Mouse (Mus musculus) heart, adult 18-20 months (tissue): Measurements from ENCODE around the gene Runx3. TPM values are rescaled to one million over a fixed set of nuclear protein-coding genes. Genes with fewer than 3 reads are reported as not detected.
A peak's percentile ranks its signal among the peaks of the same experiment; 100 is the strongest.
"Not testable (repeated sequence)": the region's sequence is repeated elsewhere in the genome, so short reads cannot be mapped to it uniquely, and the experiment has no call there.

Experiments used
- DNase-seq, 2 experiments: peaks; one replicate each; pipeline ENCODE4 v3.0.0; 2021 to 2022; ENCODE audit warnings: mixed read lengths in 1 of 2
- total RNA-seq, 2 experiments: library from RNA; stranded (reverse); gene quantifications; 2 replicates each; pipeline ENCODE4 v1.2.3; 2021

The Runx3 gene
- total RNA-seq, 2 experiments from 2014 or later: 1.8 to 1.9 TPM

DNA sequence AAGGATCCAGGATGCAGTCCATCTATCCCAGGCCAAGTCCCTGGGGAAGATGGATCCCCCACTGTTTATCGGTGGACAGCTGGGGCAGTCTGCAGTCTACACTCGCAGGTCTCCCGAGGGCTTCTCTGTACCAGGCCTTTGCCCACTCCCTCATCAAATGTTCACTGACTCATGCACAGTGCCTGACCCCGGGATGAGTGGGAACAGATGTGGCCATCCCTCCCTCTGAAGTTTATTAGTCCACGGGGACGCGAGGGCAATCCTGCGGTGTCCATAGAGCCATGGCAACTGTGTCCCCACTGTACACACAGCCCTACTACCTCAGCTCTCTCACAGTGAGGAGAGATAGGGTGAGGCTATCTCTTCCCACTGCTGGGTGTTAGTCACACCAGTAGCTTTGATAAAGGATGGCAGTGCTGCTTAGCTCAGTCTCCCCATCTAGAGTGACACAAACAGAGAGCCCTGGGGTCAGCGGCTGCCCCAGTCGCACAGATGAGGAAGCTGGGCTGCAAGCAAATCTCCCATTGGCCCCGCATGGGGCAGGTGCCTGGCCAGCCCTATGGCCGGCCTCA is 50.9 kb downstream of the Runx3 start:
- no peak for DNase-seq

DNA sequence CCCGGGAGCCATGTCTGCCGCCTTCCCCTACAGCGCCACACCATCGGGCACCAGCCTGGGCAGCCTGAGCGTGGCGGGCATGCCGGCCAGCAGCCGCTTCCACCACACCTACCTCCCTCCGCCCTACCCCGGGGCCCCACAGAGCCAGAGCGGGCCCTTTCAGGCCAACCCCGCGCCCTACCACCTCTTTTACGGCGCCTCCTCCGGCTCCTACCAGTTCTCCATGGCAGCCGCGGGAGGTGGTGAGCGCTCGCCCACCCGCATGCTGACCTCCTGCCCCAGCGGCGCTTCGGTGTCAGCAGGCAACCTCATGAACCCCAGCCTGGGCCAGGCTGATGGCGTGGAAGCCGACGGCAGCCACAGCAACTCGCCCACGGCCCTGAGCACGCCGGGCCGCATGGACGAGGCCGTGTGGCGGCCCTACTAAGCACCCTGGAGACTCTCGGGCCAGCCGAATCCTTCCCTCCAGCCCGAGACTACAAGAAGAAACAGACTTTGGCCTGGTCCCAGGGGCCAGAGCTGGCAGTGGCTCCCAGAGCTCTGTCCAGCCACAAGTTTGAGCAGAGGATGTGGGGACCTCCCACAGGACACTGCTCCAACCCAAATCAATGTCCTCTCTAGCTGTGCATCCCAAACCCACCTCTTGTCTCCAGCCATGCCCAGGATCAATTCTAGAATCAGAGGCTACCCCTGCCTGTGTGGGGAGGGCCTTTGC is 55.1 kb downstream of the Runx3 start:
- no peak for DNase-seq

DNA sequence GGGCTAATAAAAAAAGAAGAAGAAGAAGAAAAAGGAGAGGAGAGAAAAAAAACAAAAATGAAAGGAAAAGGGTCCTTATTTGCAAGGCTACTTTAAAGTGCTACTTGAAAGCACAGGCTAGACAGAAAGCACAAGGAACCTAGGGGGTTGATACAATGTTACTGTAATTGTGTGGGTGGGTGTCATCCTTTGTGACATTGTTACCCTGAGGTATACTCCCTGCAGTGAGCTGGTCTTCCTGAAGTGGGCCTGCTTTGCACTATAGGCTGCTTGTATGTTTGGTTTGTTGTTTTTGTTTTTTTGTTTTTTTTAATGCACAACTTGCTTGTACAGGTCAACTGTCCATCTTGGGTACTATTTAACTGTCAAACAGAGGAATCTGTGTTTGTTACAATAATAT is 57.1 kb downstream of the Runx3 start:
- DNase-seq: no peak

DNA sequence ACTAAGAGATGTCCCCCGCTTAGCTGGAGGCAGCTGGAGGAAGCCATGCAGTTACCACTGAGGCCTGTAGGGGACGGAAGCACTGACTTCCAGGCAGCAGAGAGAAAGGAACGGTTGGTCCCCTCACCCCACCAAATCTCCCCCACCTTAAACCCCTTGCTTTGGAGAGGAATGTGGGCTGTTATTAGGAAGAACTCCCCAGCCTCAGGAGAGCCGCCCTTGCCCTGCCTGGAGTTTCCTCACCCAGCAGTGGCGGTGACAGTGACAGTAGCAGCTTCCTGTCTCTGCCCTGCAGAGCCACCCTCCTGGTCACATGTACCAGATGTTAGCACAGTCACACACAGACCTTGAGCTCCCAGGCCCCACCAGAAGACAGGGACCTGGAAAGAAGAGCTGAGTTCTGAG is 58.6 kb downstream of the Runx3 start:
- DNase-seq: peak; percentile 37 to 41

DNA sequence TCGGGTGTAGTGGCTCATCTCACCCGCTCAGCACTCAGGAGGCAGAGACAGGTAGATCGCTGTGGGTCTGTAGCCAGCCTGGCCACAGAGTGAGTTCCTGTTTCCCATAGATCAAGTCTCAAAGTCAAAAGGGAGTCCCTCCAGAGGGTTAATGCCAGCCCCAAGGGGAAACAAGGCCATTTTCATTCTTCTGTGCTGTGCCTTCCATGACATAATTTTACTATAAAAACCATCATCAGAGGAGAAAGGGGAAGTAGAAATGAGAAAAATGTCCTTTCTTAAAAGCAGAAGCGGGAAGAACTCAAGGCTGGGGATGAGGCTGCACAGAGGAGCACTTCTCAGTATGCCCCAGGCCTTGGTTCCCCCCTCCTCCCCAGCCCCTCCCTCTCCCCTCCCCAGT is 61.4 kb downstream of the Runx3 start:
- DNase-seq: peak in 1 of 2 experiments; percentile 33

DNA sequence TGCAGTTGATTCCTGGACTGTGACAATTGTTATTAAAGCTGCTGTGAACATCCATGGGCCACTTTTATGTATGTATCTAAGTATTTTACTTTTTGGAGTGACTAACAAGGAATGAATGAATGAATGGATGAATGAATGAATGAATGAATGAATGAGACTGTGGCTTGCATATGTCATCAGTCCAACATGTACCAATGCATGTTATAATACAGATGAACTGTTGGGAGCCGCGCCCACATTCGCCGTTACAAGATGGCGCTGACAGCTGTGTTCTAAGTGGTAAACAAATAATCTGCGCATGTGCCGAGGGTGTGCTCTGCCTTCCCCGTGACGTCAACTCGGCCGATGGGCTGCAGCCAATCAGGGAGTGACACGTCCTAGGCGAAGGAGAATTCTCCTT is 63.8 kb downstream of the Runx3 start:
- DNase-seq: not testable (repeated sequence)

GRCm38 (mm10) chr4:135189452-135190008 is 69.1 kb downstream of the Runx3 start:
- DNase-seq: peak; percentile 43 to 78

DNA sequence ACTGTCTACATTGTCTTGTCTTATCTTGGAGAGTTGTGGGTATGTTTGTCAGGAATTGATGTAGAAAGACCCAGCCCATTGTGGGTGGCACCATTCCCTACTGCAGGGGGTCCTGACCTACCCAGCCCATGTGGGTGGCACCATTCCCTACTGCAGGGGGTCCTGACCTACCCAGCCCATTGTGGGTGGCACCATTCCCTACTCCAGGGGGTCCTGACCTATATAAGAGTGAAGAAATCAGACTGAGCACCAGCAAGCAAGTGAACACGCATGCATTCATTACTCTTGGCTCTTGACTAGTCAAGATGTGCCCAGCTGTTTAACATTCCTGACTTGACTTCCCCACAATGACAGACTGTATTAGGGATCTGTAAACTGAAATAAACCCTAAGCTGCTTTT is 69.9 kb downstream of the Runx3 start:
- no peak for DNase-seq

- no peak for DNase-seq
Observed at GRCm38 (mm10) chr4:135191185-135191584, 70.7 kb downstream of the Runx3 start.

DNA sequence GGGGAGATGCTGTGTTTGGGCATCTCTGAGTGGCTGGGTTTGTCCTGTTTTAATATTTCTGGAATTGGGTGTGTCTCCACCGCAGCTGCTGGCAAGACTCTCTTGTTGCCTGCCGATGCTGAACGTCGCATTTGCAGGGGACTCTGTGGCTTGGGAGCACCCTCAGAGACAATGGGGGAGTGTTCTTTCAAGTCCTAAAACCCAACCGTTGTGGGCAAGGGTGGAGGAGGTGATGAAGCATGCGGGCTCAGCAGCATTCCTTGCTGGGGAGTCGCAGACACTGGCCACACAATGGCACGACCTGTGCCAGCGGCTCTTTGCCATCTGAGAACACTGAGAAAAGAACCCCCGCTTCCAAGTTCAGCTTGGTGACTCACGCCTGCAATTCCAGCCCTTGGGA is 71.2 kb downstream of the Runx3 start:
- no peak for DNase-seq

DNA sequence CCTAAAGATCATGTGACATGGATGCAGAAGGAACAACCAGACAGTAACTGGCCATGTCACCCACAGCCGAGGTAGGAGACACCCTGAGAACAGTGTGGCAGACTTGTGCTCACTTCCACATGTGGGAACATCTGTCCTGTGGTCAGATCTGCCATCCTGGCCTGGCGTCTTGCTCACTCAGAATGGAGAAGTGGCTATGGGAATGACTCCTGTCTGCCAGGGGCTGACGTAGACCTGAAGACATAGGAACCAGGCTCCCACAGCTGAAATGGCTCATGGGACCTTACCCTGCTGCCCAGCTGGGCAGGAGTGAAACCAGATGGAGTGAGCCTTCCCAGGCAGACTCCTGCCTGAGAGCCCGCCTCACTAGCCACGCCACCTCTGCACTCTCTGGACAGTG is 72.4 kb downstream of the Runx3 start:
- peak; percentile 18 to 67 for DNase-seq

DNA sequence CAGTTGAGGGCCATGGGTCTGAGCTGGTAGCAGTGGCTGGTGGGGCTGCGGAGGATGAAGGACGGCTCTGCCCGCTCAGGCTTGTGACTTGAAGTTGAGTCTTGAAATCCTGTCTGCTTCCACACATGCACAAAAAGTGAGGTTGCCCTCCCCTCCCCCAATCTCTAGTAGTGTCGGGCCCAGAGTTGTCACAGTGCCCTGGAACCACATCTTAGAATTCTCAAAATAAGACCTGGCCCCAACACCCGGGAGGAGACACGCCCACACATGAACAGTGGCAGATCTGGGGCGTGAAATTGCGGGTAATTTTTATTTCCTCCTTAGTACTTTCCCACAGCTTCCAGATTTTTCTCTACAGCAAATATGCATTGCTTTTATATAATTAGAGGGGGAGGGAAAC is 77.4 kb downstream of the Runx3 start:
- DNase-seq: no peak

DNA sequence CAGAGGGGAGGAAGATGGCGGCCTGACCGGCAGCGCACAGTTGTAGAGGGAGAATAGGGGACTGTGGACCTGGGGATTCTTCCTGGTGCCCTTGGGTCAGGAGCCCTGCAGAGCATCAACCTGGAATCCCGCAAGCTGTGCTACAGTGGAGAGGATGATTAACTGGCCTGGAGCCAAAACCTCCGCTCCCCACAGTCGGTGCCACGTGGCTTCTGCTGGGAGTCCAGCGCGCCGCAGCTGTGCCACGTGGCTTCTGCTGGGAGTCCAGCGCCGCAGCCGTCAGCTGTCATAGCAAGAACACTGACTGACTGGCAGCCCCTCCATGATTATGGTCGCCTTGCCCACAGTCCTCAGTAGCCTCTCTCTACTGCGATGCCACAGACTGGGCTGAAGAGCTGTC is 81.3 kb downstream of the Runx3 start:
- no peak for DNase-seq

DNA sequence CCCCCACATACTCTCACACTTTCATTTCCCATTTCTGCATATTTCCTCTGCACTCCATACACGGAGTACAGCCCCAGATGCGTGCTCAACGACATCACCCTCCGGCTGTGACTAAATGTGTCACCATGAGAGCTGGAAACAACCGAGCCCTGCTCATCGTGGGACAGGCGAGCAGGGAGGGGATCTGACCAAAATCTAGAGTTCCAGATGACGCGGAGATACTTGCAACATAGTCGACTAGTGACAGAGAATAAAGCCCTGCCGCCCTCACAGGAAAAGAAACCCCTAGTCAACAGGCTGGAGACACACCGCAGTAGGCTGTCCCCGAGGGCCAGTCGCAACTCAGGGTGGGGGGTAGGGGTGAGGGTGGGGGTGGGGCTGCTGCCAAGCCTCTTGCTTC is 82.8 kb downstream of the Runx3 start:
- peak; percentile 64 to 72 for DNase-seq

DNA sequence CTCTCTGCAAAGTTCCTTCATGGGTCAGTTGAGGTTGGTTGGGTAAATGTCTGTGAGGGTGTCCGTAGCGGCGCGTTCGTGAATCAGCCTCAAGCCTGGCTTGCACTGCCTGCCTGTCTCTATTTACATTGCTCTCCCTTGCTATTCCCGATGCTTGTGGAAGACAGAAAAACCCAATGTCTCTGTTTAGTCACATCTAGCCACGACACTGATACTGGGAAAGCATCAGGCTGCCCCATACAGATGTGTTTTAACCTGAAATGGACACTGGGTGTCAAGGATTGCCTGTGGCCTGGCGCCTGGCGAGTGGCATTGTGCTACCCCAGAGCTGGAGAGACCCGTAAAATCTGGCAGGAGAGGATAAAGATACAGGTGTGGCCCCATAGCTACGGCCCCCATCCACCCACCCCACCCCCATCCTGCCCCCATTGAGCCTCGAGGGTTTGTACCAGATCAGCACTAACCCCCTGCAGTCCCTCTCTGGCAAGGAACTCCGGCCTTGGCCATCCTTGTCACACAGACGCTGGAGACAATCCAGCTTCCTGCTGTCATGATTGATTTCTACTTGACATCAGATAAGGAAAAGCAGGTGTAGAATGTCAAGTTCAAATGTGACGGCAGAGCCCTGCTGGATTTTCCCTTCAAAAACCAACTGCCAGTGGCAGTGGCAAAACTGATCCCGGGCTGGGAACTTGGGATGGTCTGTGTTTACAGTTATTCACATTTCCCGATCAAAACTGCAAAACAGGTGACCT is 83.5 kb downstream of the Runx3 start:
- no peak for DNase-seq

GRCm38 (mm10) chr4:135204666-135205065 is 84.2 kb downstream of the Runx3 start:
- no peak for DNase-seq

DNA sequence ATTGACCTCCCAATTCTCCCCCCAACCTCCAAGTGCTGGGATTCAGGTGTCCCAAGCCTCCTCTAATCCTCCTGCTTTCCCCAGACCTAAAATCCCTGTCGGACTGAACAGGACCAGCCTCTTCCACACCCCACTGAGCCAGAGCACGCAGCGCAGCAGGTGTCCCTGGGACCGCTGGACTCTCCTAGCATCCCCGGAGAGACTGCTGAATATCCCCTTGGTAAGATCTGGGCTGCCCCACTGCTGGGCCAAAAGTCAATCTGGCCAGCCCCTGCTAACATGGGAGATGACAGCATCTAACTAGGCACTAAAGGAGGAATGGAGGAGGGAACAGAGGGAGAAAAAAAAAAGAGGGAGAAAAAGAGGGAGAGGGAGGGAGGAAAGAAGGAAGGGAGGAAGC is 84.8 kb downstream of the Runx3 start:
- no peak for DNase-seq

DNA sequence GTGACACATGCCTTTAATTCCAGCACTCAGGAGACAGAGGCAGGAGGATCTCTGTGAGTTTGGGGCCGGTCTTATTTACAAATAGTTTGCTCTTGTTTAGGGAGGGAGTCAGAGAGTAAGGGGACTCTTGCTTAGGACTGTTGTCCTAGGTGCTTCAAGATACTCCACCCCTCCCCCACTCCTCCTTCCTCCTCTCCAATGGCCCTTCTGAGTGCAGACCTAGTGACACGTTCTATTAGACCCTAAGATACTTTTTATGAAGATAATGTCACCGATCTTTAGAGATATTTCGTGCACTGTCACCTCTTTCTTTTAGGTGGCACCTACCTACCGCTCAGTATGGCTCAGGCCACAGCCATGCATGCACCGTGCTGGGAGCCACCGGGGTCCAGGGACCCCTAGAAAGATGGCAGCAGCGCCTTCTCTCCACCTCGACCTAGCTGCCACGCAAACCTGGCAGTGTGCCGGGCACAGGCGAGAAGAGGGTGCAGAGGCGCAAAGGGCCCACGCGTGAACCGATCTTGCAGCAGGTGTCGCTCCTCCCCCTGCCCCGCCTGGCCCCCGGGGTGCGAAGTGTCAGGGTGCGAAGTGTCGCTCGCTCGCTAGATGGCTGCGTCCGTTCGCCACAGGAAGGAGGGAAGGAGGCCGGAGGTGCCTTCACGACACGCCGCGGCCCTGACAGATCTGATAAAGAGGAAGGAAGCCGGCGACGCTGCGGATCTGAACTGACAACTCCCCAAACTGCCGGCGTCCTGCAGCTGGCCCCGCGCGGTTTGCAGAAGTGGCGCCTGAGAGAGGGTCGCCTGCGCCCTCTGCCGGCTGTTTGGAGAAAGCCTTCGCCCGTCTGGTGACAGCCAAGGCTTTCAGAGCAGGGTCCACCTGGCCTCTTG is 85.5 kb downstream of the Runx3 start:
- DNase-seq: peak; percentile 87 to 90

DNA sequence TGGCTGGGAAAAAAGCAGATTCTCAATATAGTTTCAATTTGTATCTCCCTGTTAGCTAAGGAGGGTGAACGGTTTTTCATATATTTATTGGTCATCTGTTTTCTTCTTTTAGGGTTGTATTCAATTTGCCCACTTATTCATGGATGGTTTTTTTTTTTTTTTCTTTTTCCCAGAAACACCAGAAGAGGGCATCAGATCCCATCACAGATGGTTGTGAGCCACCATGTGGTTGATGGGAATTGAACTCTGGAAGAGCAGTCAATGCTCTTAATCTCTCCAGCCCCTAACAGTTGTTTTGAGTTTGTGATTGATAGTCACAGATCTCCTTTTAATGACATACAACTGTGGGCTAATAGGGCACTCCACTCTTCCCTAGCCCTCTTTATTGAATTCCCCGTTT is 89.4 kb downstream of the Runx3 start:
- no peak for DNase-seq

DNA sequence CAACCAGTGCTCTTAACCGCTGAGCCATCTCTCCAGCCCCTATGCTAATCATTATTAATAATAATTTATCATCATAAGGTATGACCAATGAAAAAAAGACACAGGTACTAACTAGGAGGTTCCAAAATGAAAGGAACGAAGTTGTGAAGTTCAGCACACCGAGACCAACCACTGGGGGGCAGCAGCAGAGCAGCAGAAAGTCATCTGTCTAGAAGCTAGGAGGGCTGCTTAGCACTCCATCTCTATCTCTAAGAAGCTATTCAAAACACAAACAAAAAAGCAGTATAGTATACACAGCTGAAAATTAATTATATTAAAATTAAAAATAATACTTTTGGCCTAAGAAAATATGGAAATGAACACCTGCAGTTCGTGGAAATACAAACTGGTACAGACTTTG is 99.2 kb downstream of the Runx3 start:
- DNase-seq: peak; percentile 75 to 94

DNA sequence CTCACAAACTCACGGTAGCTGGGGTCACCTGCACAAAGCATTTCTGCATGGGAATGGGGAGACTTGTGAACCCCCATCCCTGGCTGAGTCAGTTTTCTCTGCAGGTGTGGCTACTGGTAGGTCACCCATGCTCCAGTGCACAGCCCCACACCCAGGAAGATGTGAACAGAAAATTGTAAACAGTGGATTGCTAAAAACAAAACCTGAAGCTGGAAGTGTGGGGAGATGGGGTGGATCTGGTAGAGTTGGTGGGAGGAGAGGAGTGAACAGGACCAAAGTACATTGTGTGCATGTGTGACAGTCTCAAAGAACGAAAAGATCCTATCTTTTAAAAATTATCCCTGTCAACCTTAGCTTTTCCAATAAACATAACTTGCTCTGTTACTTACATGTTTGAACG is 100.2 kb downstream of the Runx3 start:
- no peak for DNase-seq
